Mouse (Mus musculus) liver, embryonic 16.5 days (tissue): ENCODE results near the gene Tspear. TPM values are rescaled to one million over a fixed set of nuclear protein-coding genes. Genes with fewer than 3 reads are reported as not detected.
"Not testable (repeated sequence)": the region's sequence is repeated elsewhere in the genome, so short reads cannot be mapped to it uniquely, and the experiment has no call there.

Experiments
- ATAC-seq: fragments of 200-750 bp; cut with Nextera tagmentation; 2 replicates; pipeline ENCODE4 v1.8.0; 2017; ENCODE audit warnings: low read depth, mild to moderate bottlenecking, moderate number of reproducible peaks, moderate library complexity
- H3K27ac ChIP-seq: fragments of 300-500 bp; sonication (generic); 2 replicates; pipeline ENCODE4 v1.5.1; 2014; ENCODE audit warnings: mild to moderate bottlenecking, low read length
- H3K27me3 ChIP-seq: fragments of 300-500 bp; sonication (generic); 2 replicates; pipeline ENCODE4 v1.6.1; 2014; ENCODE audit warnings: low read depth, low read length, mixed read lengths; ENCODE audit not compliant: control insufficient read depth, insufficient read depth
- H3K36me3 ChIP-seq: fragments of 300-500 bp; sonication (generic); 2 replicates; pipeline ENCODE4 v1.6.1; 2014; ENCODE audit warnings: mild to moderate bottlenecking; ENCODE audit not compliant: control insufficient read depth, insufficient read depth
- H3K4me1 ChIP-seq: fragments of 300-500 bp; sonication (generic); 2 replicates; pipeline ENCODE4 v1.6.1; 2014; ENCODE audit warnings: low read depth, low read length, mixed read lengths; ENCODE audit not compliant: control insufficient read depth
- H3K4me2 ChIP-seq: fragments of 300-500 bp; sonication (generic); 2 replicates; pipeline ENCODE4 v1.6.1; 2014; ENCODE audit warnings: low read depth, low read length, mixed read lengths
- H3K4me3 ChIP-seq: fragments of 300-500 bp; sonication (generic); 2 replicates; pipeline ENCODE4 v1.5.1; 2014; ENCODE audit warnings: low read depth, mild to moderate bottlenecking, low read length
- H3K9ac ChIP-seq: fragments of 300-500 bp; sonication (generic); 2 replicates; pipeline ENCODE4 v1.6.1; 2014; ENCODE audit warnings: low read depth, low read length
- H3K9me3 ChIP-seq: fragments of 300-500 bp; sonication (generic); replicated peaks from 2 replicates; pipeline ENCODE4 v1.6.1; 2016; ENCODE audit warnings: low read length; ENCODE audit not compliant: control insufficient read depth
- WGBS: fragments of 180-500 bp; shearing (Covaris S2); extraction: QIAGEN DNeasy Blood & Tissue Kit; methylation state at CpG from one replicate; pipeline ENCODE4 v1.1.7; 2014; ENCODE audit not compliant: insufficient replicate concordance; 5-methylcytosine and 5-hydroxymethylcytosine counted together
- polyA plus RNA-seq: library from polyadenylated mRNA; unstranded; fragments of >200 nt; fragmentation: Nextera tagmentation; extraction: Ambion mirVana; gene quantifications from 2 replicates; pipeline ENCODE4 v1.2.1, GENCODE M21; 2015

The Tspear gene
- polyA plus RNA-seq, 1 experiment from 2014 or later: not detected

DNA sequence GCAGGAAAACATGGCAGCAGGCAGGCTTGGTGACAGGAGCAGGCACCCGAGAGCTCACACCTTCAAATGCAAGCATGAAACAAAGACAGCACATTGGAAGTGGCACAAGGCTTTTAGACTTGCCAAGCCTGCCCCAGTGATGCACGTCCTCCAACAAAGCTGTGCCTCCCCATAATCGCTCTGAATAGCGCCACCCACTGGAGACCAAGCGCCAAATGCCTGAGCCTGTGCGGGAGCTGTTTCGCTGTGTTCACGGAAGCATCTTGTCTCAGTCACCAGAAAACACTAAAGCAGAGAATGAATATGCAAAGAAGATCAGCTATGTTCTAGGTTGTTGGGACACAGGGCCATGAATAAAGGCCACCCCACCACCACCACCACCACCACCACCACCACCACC is 38.5 kb downstream of the Tspear start:
- Histone ChIP-seq H3K9me3 (no peaks in the 10 kb centered on the region), H3K36me3 (no peaks in the 10 kb centered on the region), H3K4me2 (no peak overlapping the region), H3K27me3 (no peaks in the 10 kb centered on the region), H3K9ac (no peak overlapping the region), H3K4me1 (no peaks in the 10 kb centered on the region), H3K27ac (no peak overlapping the region), H3K4me3 (no peak overlapping the region)
- 63% methylated on average over 8 of the region's 8 CpGs for WGBS
- ATAC-seq: no peak

DNA sequence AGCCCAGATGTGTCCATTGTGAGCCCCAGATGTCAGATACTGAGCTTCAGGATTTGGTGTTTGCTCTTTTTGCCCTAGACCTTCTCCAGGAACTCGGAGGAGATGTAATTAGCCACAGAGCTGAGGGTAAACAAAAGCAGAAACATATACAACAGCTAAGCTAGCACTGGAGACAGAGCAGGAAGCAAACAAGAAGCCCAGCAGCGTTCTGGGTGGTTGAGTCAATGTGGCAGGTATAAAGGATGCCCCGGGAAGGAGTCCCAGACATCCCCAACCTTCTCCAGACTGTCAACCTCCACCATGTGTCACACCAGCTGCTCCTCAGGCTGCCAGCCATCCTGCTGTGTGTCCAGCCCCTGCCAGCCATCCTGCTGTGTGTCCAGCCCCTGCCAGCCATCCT is 39.8 kb downstream of the Tspear start, which contains the start of gene Gm10100:
Gene Gm10100, plus strand, starts transcription at position 301 of the 400 bp plus-strand sequence.
- no peaks in the 10 kb centered on the region for H3K4me1 ChIP-seq
- no peaks in the 10 kb centered on the region for H3K36me3 ChIP-seq
- H3K27me3 ChIP-seq: no peaks in the 10 kb centered on the region
- no peaks in the 10 kb centered on the region for H3K9me3 ChIP-seq
- no peak within 1 kb of the TSS for H3K9ac ChIP-seq
- H3K4me2 ChIP-seq: no peak within 1 kb of the TSS
- H3K4me3 ChIP-seq: no peak within 1 kb of the TSS
- ATAC-seq: no peak
- 24% methylated on average over 3 of the region's 3 CpGs for WGBS
- no peak within 1 kb of the TSS for H3K27ac ChIP-seq

DNA sequence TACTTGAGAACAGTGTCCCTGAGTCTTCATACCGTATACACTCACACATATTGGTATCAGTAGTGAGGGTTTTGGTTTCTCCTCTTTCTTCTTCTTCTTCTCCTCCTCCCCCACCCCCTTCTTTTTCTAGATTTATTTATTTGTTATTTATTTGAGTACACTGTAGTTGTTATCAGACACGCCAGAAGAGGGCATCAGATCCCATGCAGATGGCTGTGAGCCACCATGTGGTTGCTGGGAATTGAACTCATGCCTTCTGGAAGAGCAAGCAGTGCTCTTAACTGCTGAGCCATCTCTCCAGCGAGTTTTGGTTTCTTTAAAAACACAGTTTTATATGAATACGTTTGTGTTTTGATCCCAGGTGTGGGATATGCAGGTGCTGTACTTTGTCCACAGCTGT is 41.9 kb downstream of the Tspear start:
- no peak overlapping the region for H3K4me2 ChIP-seq
- no peak overlapping the region for H3K4me3 ChIP-seq
- H3K9me3 ChIP-seq: no peaks in the 10 kb centered on the region
- no peaks in the 10 kb centered on the region for H3K4me1 ChIP-seq
- H3K27me3 ChIP-seq: no peaks in the 10 kb centered on the region
- H3K9ac ChIP-seq: no peak overlapping the region
- H3K36me3 ChIP-seq: no peaks in the 10 kb centered on the region
- H3K27ac ChIP-seq: no peak overlapping the region
- no peak for ATAC-seq
- 48% methylated on average over 4 of the region's 4 CpGs for WGBS

DNA sequence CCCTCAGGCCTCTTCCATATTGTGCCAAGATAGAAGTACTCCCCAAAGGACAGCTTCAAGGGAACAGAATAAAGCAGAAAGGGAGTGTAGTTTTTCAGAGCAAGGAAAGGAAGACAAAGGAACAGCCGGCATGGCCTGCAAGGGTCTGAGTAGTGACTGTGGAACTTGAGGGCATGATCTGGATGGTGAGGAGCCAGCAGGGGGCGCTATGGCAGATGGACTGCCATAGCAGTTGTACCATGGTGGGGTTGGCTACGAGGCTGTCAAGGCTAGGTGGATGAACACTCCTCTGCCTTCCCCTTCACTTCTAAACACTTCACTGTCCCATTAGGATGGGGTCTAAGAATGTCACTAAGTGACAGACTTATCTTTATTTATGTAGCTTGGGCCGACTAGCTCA is 42.9 kb downstream of the Tspear start:
- Histone ChIP-seq H3K27me3 (no peaks in the 10 kb centered on the region), H3K4me1 (no peaks in the 10 kb centered on the region), H3K36me3 (no peaks in the 10 kb centered on the region), H3K4me3 (no peak overlapping the region), H3K27ac (no peak overlapping the region), H3K9me3 (no peaks in the 10 kb centered on the region), H3K9ac (no peak overlapping the region), H3K4me2 (no peak overlapping the region)
- no peak for ATAC-seq
- WGBS: 43% methylated on average over 4 of the region's 4 CpGs

DNA sequence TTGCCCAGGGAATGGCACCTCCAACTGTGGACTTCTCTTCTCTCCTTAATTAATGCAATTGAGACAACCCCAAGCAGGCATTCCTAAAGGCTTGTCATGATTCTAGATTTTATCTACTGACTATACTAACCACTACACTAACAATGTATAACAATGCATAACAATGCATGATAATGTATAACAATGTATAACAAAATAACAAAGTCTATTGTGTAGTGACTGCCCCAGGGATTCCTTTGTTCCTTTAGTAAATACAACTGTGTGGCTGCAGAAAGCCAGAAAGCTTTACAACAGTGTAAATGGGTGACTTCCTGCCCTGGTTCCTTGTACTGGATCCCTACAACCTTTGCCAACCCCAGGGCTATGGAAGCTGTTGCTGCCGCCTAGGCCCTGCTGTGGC is 49.6 kb downstream of the Tspear start:
- no peaks in the 10 kb centered on the region for H3K4me1 ChIP-seq
- H3K4me2 ChIP-seq: no peak overlapping the region
- H3K4me3 ChIP-seq: no peak overlapping the region
- H3K27ac ChIP-seq: no peak overlapping the region
- H3K9me3 ChIP-seq: no peaks in the 10 kb centered on the region
- no peak for ATAC-seq
- no peak overlapping the region for H3K9ac ChIP-seq
- H3K27me3 ChIP-seq: no peaks in the 10 kb centered on the region
- WGBS: 70% methylated on average over 1 of the region's 1 CpGs
- no peaks in the 10 kb centered on the region for H3K36me3 ChIP-seq

DNA sequence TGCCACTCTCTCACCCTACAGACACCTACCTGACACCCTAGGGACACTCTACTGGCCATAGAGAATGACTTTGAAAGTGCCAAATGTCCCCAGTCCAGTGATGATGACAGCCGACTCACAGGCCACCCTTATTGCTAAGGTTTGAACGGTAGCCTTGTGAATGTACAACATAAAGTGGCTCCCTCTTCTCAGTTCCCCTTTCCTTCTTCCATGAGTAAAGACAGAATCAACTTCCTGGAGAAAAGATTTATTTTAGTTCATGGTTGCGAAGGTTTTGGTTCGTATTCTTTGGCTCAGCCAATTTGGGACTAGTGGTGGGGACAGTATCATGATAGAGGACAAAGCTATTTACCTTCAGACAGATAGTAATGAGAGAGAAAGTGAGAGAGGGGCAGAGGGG is 52.6 kb downstream of the Tspear start:
- ATAC-seq: no peak
- Histone ChIP-seq H3K36me3 (no peaks in the 10 kb centered on the region), H3K27me3 (no peaks in the 10 kb centered on the region), H3K9me3 (no peaks in the 10 kb centered on the region), H3K9ac (no peak overlapping the region), H3K4me3 (no peak overlapping the region), H3K27ac (no peak overlapping the region), H3K4me2 (no peak overlapping the region), H3K4me1 (no peaks in the 10 kb centered on the region)
- 49% methylated on average over 4 of the region's 4 CpGs for WGBS

DNA sequence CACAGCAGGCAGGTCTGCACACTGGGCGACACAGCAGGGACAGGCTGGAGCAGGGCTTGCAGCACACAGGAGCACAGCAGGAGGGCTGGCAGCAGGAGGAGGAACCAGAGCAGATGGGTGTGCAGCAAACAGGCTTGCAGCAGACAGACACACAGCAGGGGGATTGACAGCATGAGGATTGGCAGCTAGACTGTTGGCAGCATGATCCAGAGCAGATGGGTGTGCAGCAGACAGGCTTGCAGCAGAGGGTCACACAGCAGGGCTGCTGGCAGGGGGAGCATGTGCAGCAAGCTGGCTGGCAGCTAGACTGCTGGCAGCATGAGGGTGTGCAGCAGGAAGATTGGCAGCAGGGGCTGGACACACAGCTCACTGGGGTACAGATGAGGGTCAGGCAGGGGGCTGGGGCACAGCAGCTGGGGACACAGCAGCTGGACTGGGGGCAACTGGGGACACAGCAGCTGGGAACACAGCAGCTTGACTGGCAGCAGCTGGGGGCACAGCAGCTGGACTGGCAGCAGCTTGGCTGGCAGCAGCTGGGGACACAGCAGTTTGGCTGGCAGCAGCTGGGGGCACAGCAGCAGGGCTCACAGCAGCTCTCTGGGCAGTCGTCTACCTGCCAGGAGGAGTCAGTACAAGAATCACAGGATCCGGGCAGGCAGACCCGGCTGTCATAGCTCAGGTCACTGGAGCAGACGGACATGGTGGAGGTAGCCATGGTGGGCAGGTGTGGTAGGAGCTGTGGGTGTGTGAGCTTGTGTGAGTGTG is 55.7 kb downstream of the Tspear start, which contains the start of gene Gm18596:
Gene Gm18596, minus strand, starts transcription at position 715 of the 765 bp plus-strand sequence.
- not testable (repeated sequence) for H3K27me3 ChIP-seq, H3K36me3 ChIP-seq, H3K9me3 ChIP-seq, H3K4me2 ChIP-seq, H3K27ac ChIP-seq, H3K4me1 ChIP-seq, H3K9ac ChIP-seq, ATAC-seq, H3K4me3 ChIP-seq
- WGBS: 47% methylated on average over 4 of the region's 5 CpGs

DNA sequence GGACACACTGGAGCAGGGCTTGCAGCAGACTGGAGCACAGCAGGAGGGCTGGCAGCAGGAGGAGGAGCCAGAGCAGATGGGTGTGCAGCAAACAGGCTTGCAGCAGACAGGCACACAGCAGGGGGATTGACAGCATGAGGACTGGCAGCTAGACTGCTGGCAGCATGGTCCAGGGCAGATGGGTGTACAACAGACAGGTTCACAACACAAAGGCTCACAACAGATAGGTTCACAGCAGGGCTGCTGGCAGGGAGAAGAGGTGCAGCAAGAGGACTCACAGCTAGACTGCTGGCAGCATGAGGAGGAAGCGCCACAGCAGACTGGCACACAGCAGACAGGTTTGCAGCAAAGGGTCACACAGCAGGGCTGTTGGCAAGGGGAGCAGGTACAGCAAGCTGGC is 64.3 kb downstream of the Tspear start:
- ATAC-seq: not testable (repeated sequence)

DNA sequence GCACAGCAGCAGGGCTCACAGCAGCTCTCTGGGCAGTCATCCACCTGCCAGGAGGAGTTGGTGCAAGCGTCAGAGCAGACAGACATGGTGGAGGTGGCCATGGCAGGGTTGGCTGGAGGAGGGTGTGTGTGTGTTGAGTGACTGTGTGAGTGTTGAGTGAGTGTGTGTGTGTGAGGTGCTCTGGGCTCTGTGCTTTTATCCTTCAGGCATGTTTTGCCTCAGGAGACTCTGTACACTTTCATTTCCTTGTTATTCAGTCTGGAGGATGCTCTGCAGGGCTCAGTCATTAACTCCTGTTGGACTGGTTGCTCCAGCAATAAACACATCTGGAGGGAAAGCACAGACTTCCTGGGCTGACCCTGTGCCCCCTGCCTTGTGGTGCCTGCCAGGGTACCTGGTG is 64.9 kb downstream of the Tspear start, which contains the start of gene Gm9736:
Gene Gm9736, minus strand, starts transcription at position 101 of the 400 bp plus-strand sequence.
- H3K4me1 ChIP-seq, ATAC-seq, H3K4me3 ChIP-seq, H3K36me3 ChIP-seq, H3K27ac ChIP-seq, H3K9me3 ChIP-seq, H3K4me2 ChIP-seq, H3K27me3 ChIP-seq, H3K9ac ChIP-seq: not testable (repeated sequence)
- 44% methylated on average over 1 of the region's 1 CpGs for WGBS

More for the DNA sequence above, 64.3 kb downstream of the Tspear start:
- H3K4me1 ChIP-seq, H3K4me2 ChIP-seq, H3K4me3 ChIP-seq, H3K27ac ChIP-seq, H3K36me3 ChIP-seq, H3K9me3 ChIP-seq, H3K9ac ChIP-seq, H3K27me3 ChIP-seq: not testable (repeated sequence)
- 50% methylated on average over 1 of the region's 1 CpGs for WGBS
